Mouse (Mus musculus): ENCODE data around the gene Svop. TPM values are rescaled to one million over a fixed set of nuclear protein-coding genes. Genes with fewer than 3 reads are reported as not detected.

Svop gene
- total RNA-seq, 2 experiments from 2014 or later, result not detected

DNA sequence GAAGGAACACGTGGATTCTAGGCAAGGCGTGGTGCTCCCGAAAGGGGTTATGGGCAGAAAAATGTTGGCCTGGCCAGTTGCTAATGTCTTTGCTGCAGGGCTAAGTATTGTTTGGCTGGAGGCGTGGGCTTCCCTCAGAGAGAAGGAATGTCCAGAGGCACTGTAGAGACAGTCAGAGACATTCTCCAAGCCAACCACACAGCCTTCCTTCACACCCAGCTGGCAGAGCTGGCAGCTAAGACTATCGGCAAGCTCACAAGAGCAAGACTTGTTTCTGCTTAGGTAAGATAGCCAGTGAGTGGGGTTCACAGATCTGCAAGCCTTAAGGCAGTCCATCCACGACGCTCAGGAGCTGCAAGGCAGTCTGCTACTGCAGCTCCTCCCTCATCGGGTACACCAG is 114.1 kb downstream of the Svop start:
- peak; percentile 74 for ATAC-seq (replicated peaks; ENCODE audit: low FRiP score, poor library complexity, severe bottlenecking)

Other genes with a start within 250 kb of the Svop start
- gene Coro1c, start 182.8 kb downstream of the Svop start, total RNA-seq (2015; ENCODE audit: low replicate concordance), result 23.2 and 30.9 TPM in 2 replicates
- 20.5 and 26.8 TPM in 2 replicates for gene Coro1c, start 182.8 kb downstream of the Svop start, total RNA-seq (2017; ENCODE audit: low replicate concordance)
- 55.9 and 63.5 TPM in 2 replicates for gene Ssh1, start 97.7 kb downstream of the Svop start, total RNA-seq (2015; ENCODE audit: low replicate concordance)
- 60.6 and 63.8 TPM in 2 replicates for gene Ssh1, start 97.7 kb downstream of the Svop start, total RNA-seq (2017; ENCODE audit: low replicate concordance)
- gene Dao, start 87.9 kb downstream of the Svop start, total RNA-seq (2015; ENCODE audit: low replicate concordance), result not detected in 2 replicates
- gene Dao, start 87.9 kb downstream of the Svop start, total RNA-seq (2017; ENCODE audit: low replicate concordance), result not detected in 2 replicates
- gene Usp30, start 26.1 kb downstream of the Svop start, total RNA-seq (2015; ENCODE audit: low replicate concordance), result 0.84 and 6.3 TPM in 2 replicates
- 0.60 and 1.4 TPM in 2 replicates for gene Usp30, start 26.1 kb downstream of the Svop start, total RNA-seq (2017; ENCODE audit: low replicate concordance)
- gene Alkbh2, start 36.6 kb upstream of the Svop start, total RNA-seq (2015; ENCODE audit: low replicate concordance), result not detected in 2 replicates
- gene Alkbh2, start 36.6 kb upstream of the Svop start, total RNA-seq (2017; ENCODE audit: low replicate concordance), result 2.5 TPM in 1 of 2 replicates, not detected in the other
- gene Ung, start 38.8 kb upstream of the Svop start, total RNA-seq (2015; ENCODE audit: low replicate concordance), result 1.9 and 2.1 TPM in 2 replicates
- gene Ung, start 38.8 kb upstream of the Svop start, total RNA-seq (2017; ENCODE audit: low replicate concordance), result 0.68 and 4.7 TPM in 2 replicates
- gene Acacb, start 55.0 kb upstream of the Svop start, total RNA-seq (2015; ENCODE audit: low replicate concordance), result 0.21 TPM in 1 of 2 replicates, not detected in the other
- gene Acacb, start 55.0 kb upstream of the Svop start, total RNA-seq (2017; ENCODE audit: low replicate concordance), result 0.14 TPM in 1 of 2 replicates, not detected in the other
- not detected in 2 replicates for gene Foxn4, start 182.2 kb upstream of the Svop start, total RNA-seq (2015; ENCODE audit: low replicate concordance)
- gene Foxn4, start 182.2 kb upstream of the Svop start, total RNA-seq (2017; ENCODE audit: low replicate concordance), result not detected in 2 replicates
- not detected in 2 replicates for gene Myo1h, start 197.6 kb upstream of the Svop start, total RNA-seq (2015; ENCODE audit: low replicate concordance)
- gene Myo1h, start 197.6 kb upstream of the Svop start, total RNA-seq (2017; ENCODE audit: low replicate concordance), result 0.84 TPM in 1 of 2 replicates, not detected in the other